Mouse (Mus musculus): Measurements from ENCODE around the gene Gclc. TPM values are rescaled to one million over a fixed set of nuclear protein-coding genes. Genes with fewer than 3 reads are reported as not detected.

Gclc gene
- polyA plus RNA-seq, 1 experiment from 2014 or later: 15.4 TPM

DNA sequence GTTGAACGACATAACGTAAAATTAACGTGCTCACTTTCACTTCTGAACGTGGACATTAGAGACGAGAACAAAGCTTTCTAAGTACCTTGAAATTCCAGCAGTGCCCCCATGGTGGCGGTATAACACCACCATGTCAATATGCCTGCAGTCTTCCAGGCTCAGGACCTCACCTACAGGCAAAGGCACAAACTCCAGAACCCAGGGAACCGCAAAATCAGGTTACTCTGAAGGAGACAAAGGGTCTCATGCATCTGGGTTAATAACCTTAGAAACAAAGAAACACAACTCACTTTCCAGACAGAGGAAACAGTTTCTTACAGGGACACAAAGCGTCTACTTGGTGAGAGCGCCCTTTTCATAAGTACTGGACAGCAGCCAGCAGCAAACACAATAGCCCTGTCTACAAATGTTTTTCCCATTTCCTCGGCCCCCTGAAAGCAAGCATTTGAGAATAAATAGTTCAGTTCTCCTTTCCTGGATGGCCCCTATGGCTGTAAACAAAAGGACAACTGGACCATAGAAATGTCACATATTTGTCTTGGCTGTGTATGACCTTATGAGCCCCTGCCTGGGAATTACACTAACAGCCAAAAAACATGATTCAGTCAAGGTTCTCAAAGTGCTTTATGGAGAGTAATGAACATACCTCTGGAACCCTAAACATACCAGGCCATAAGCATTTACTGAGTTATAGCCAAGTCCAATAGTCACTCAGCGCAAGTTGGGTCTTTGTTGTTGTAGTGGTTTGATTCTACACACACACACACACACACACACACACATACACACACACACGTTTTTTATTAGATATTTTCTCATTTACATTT is 52.7 kb downstream of the Gclc start:
- H3K27ac ChIP-seq: peak overlapping the region; percentile 23; the same call in 1 of the 2 replicates
- H3K4me1 ChIP-seq: no peaks in the 10 kb centered on the region
- no peaks in the 10 kb centered on the region for H3K36me3 ChIP-seq
- no peaks in the 10 kb centered on the region for H3K27me3 ChIP-seq (ENCODE audit: insufficient read depth, poor library complexity, severe bottlenecking)
- peak overlapping the region; percentile 47 for H3K4me3 ChIP-seq
- DNase-seq (ENCODE audit: low spot score): peak; percentile 87
- H3K9me3 ChIP-seq: no peaks in the 10 kb centered on the region
- WGBS: 29% methylated on average over 12 of the region's 12 CpGs

DNA sequence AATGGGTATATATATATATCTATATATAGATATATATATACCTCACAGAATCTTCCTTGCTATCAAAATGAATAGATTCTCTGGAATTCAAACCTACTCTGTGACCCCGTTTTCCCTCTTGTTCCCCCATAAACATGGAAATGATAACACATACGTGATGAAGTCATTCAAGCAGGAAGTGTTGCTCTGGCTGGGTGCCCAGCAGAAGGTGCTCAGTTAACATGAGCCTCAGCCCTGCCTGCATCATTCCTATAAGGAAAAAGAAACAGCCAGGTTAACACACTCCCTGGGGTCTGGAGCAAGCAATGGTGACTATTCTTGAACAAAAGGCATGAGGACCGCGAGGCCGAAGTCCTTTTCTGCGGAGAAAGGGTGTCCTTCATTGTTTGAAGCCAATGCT is 54.1 kb downstream of the Gclc start:
- no peaks in the 10 kb centered on the region for H3K9me3 ChIP-seq
- no peak overlapping the region for H3K4me3 ChIP-seq
- DNase-seq (ENCODE audit: low spot score): no peak
- H3K27ac ChIP-seq: no peak overlapping the region
- no peaks in the 10 kb centered on the region for H3K36me3 ChIP-seq
- 74% methylated on average over 6 of the region's 6 CpGs for WGBS
- no peaks in the 10 kb centered on the region for H3K27me3 ChIP-seq (ENCODE audit: insufficient read depth, poor library complexity, severe bottlenecking)
- H3K4me1 ChIP-seq: no peaks in the 10 kb centered on the region

DNA sequence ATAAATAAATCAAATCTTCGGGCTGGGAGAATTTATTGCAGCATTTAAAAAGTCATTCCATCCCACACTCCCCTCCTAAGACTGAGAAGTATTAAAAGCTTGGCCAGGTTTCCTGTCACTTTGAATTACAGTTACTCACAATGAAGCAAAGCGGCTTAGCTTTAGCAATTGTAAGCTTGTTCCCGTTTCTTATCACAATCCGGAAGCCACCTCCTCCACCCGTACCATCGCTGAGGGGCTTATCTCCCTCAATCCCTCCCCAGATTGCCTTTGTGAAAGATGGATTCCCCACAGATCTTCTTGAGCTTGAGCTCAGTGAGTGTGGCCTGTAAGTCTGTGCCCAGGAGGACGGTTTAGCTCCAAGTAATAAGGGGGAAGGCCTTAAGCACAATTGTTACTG is 64.5 kb downstream of the Gclc start:
- H3K36me3 ChIP-seq: no peaks in the 10 kb centered on the region
- no peak overlapping the region for H3K27ac ChIP-seq
- no peak overlapping the region for H3K4me3 ChIP-seq
- WGBS: 53% methylated on average over 7 of the region's 7 CpGs
- no peaks in the 10 kb centered on the region for H3K9me3 ChIP-seq
- H3K4me1 ChIP-seq: 0 out of 2 replicates have a peak, but pooled peaks cover 7% of the 10 kb centered on the region
- DNase-seq (ENCODE audit: low spot score): no peak
- no peaks in the 10 kb centered on the region for H3K27me3 ChIP-seq (ENCODE audit: insufficient read depth, poor library complexity, severe bottlenecking)

DNA sequence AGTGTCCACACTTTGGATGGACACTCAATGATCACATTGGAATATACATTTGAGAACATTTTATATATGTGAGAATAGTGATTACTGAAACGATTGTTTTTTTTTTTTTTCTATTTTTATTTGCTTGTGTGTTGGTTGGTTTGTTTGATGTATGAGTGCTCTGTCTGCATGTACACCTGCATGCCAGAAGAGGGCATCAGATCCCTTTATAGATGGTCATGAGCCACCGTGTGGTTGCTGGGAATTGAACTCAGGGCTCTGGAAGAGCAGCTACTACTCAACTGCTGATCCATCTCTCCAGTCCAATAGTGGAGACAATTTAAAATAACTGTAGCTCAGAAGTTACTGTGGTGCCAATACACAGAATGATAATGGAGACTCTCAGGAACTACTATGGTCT is 65.0 kb downstream of the Gclc start:
- no peak overlapping the region for H3K27ac ChIP-seq
- no peak overlapping the region for H3K4me3 ChIP-seq
- 73% methylated on average over 2 of the region's 2 CpGs for WGBS
- 0 out of 2 replicates have a peak, but pooled peaks cover 7% of the 10 kb centered on the region for H3K4me1 ChIP-seq
- no peak for DNase-seq (ENCODE audit: low spot score)
- H3K36me3 ChIP-seq: no peaks in the 10 kb centered on the region
- no peaks in the 10 kb centered on the region for H3K9me3 ChIP-seq
- no peaks in the 10 kb centered on the region for H3K27me3 ChIP-seq (ENCODE audit: insufficient read depth, poor library complexity, severe bottlenecking)

DNA sequence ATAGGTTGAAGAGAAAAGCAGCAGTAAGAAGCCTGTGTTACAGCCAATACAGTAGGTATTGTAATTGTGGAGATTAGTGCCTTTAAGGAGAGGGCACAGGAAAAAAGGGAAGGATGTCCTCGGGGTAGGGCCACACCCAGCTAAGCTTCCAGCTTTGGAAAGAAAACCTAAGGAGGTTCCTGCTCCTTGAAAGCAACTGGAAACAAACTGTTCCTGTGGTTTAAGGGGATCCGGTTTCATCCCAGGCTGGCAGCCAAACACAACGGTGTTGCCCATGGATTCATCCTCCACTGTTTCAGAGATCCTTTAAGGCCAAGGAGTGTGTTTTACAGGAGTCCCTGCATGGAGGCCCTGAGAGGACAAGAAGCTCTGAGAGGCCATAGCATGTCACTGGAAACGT is 66.5 kb downstream of the Gclc start:
- H3K27ac ChIP-seq: no peak overlapping the region
- 65% methylated on average over 4 of the region's 4 CpGs for WGBS
- no peaks in the 10 kb centered on the region for H3K9me3 ChIP-seq
- no peak for DNase-seq (ENCODE audit: low spot score)
- H3K4me1 ChIP-seq: peaks cover 13% of the 10 kb centered on the region; the same call in 1 of the 2 replicates
- no peak overlapping the region for H3K4me3 ChIP-seq
- H3K36me3 ChIP-seq: no peaks in the 10 kb centered on the region
- H3K27me3 ChIP-seq (ENCODE audit: insufficient read depth, poor library complexity, severe bottlenecking): no peaks in the 10 kb centered on the region

DNA sequence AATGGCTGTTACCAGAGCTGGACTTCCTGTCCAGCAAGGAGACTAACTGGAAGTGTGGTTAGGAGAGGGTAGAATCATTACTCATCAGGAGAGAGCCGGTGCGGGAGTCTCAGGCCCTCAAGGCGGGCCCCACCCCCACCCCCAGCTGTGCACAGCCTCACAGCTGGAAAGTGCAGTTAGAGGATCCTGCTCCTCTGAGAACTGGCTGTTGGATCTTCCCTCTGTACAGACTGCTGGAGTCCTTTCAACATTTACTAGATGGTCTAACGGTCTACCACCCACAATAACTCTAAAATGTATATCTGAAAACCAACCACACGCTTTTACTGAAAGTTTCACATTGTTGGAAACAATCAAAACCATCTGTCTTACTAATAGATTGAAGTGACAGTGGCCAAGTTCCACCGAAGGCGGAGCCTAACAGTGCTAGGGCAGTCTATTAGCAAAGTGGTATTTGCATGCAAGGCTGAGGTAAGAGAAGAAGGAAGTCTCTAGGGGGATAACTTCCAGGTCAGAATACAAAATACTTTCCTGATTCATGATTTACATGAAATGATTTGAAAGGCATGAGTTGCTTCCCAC is 71.1 kb downstream of the Gclc start:
- no peak for DNase-seq (ENCODE audit: low spot score)
- peaks cover 6% of the 10 kb centered on the region; the same call in 1 of the 2 replicates for H3K4me1 ChIP-seq
- WGBS: 20% methylated on average over 7 of the region's 7 CpGs
- no peaks in the 10 kb centered on the region for H3K9me3 ChIP-seq
- no peak overlapping the region for H3K4me3 ChIP-seq
- H3K27me3 ChIP-seq (ENCODE audit: insufficient read depth, poor library complexity, severe bottlenecking): no peaks in the 10 kb centered on the region
- peak overlapping the region; percentile 42; the same call in 1 of the 2 replicates for H3K27ac ChIP-seq
- no peaks in the 10 kb centered on the region for H3K36me3 ChIP-seq

DNA sequence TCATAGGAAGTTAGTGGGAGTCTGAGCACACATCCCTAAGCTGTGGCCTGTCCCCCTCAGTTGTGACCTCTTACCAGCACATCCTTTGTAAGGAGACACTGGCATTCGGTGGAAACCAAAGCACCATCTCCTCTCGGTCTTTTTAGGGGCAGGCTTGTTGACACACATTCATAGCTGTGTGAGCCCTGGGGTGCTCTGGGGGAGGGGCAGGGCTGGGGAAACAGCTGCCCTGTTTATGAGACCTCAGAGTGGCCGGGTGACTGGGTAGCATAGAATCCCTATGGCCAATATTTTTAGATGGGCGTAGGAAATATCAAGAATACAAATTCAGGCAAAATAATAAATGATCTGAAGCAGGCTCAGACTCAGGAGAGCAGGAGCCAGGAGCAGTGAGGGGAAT is 71.9 kb downstream of the Gclc start:
- no peak overlapping the region for H3K27ac ChIP-seq
- H3K36me3 ChIP-seq: no peaks in the 10 kb centered on the region
- H3K9me3 ChIP-seq: no peaks in the 10 kb centered on the region
- H3K27me3 ChIP-seq (ENCODE audit: insufficient read depth, poor library complexity, severe bottlenecking): no peaks in the 10 kb centered on the region
- DNase-seq (ENCODE audit: low spot score): no peak
- peaks cover 6% of the 10 kb centered on the region; the same call in 1 of the 2 replicates for H3K4me1 ChIP-seq
- H3K4me3 ChIP-seq: no peak overlapping the region
- 47% methylated on average over 4 of the region's 4 CpGs for WGBS

DNA sequence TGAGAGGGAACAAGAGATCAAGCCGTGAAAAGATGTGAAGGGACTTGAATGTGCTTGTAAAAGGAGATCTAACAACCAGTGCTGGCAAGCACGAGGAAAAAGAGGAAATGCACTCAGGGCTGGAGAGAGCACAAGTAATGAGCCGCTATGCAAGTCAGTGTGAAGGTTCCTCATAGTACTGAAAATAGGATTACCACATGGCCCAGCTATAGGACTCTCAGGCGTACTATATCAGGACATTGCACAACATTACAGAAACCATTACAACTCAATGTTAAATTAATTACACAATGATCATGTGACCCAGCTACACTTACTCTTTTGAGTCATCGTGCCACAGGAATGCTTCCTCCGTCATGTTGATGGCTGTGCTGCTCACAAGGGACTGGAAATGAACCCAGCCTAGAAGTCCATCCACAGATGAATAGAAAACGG is 74.2 kb downstream of the Gclc start:
- no peak overlapping the region for H3K4me3 ChIP-seq
- H3K27ac ChIP-seq: no peak overlapping the region
- H3K36me3 ChIP-seq: no peaks in the 10 kb centered on the region
- H3K9me3 ChIP-seq: no peaks in the 10 kb centered on the region
- H3K27me3 ChIP-seq (ENCODE audit: insufficient read depth, poor library complexity, severe bottlenecking): no peaks in the 10 kb centered on the region
- WGBS: 71% methylated on average over 7 of the region's 7 CpGs
- H3K4me1 ChIP-seq: peaks cover 6% of the 10 kb centered on the region; the same call in 1 of the 2 replicates
- DNase-seq (ENCODE audit: low spot score): no peak

DNA sequence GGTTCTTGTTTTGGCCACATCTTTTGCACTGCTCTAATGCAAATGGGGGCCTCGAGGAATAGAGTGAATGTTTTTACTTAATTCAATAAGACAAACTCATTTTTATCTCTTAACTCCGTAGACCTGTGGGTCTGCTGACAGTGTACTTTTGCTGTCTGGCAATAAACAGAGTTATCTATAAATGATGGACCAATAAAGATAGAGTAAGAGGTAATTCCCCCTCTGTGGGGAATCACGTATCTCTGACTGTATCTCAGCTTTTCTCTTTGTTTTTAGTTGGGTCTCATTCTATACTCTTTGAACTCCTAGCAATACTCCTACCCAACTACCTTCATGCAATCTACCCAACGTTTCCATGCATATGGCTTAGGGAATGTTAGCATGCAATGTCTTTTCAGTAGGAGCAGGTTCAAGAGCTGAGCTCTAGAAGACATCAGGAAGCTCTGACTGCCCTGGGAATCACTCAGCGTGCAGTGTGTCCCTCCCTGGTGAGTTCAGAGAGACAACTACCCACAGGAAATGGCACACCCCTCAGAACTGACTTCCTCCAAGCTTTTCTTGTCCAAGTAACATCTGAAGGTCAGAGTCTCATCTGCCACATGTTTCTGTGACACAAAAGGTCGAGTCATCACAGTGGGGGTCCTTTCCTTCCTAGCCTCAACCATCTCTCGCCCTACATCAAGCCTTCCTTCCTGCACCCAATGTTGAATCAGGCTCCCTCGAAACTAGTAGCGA is 80.1 kb downstream of the Gclc start:
- 65% methylated on average over 9 of the region's 9 CpGs for WGBS
- DNase-seq (ENCODE audit: low spot score): no peak
- H3K27ac ChIP-seq: no peak overlapping the region
- no peaks in the 10 kb centered on the region for H3K36me3 ChIP-seq
- H3K9me3 ChIP-seq: no peaks in the 10 kb centered on the region
- no peak overlapping the region for H3K4me3 ChIP-seq
- H3K27me3 ChIP-seq (ENCODE audit: insufficient read depth, poor library complexity, severe bottlenecking): no peaks in the 10 kb centered on the region
- peaks cover 5% of the 10 kb centered on the region; the same call in 1 of the 2 replicates for H3K4me1 ChIP-seq

DNA sequence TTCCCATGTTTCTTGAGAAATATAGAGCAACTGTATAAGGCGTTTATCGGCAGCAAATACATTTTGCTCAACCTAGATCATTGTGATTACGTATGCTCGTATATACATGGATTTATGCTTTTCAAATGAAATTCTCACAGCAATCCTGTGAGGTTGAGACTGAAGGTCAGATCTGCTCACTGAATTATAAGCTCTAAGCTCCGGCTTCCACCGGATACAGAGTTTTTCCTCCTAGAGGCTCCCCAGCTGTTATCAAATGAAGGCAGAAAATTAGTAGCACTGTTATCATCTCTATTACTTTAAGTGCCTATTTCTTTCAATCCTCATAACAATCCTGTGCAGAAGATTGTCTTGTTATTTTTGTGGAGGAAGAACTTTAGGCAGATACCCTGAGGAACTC is 80.8 kb downstream of the Gclc start:
- DNase-seq (ENCODE audit: low spot score): no peak
- no peaks in the 10 kb centered on the region for H3K27me3 ChIP-seq (ENCODE audit: insufficient read depth, poor library complexity, severe bottlenecking)
- no peaks in the 10 kb centered on the region for H3K36me3 ChIP-seq
- H3K9me3 ChIP-seq: no peaks in the 10 kb centered on the region
- H3K4me1 ChIP-seq: peaks cover 5% of the 10 kb centered on the region; the same call in 1 of the 2 replicates
- H3K4me3 ChIP-seq: no peak overlapping the region
- no peak overlapping the region for H3K27ac ChIP-seq
- WGBS: 86% methylated on average over 6 of the region's 6 CpGs

DNA sequence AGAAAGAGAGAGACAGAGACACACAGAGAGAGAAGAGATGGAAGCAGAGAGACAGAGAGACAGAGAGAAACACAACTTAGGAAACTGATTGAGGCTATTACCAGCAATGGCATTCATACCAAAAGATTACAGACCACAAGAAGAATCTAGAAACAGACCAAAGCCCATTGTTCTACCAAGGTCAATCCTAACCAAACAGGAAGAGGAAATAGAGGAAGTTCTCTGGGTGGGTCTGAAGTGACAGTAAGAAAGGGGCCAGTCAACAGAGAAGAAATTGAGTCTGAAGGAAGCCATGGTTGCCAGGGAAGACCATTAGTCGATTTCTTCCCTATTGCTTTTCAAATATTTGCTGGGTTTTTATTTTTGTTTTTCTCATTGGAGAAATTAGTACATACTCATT is 81.4 kb downstream of the Gclc start:
- Histone ChIP-seq H3K27ac (no peak overlapping the region), H3K9me3 (no peaks in the 10 kb centered on the region), H3K27me3 (ENCODE audit: insufficient read depth, poor library complexity, severe bottlenecking) (no peaks in the 10 kb centered on the region), H3K4me3 (no peak overlapping the region), H3K4me1 (peaks cover 5% of the 10 kb centered on the region; the same call in 1 of the 2 replicates), H3K36me3 (no peaks in the 10 kb centered on the region)
- WGBS: 71% methylated on average over 1 of the region's 1 CpGs
- no peak for DNase-seq (ENCODE audit: low spot score)

DNA sequence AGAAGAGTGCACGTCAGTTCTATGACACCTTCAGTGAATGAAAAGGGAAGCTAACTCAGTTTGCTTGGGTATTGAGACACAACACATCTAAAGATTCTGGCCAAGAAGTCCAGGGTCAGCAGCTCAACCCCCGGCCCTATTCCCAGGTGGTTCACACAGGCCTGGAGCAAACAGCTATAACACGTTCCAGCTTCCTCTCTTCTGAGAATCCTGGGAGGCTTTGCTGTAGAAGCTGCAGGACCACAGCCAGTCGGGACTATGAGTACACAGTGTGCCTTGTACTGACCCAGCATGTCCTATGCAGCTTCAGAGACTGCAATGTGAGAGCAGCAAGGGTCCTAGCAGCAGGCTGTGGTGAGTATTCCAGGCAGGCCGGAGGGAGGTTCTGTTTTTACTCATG is 84.3 kb downstream of the Gclc start:
- DNase-seq (ENCODE audit: low spot score): no peak

More for the DNA sequence above, 84.3 kb downstream of the Gclc start:
- H3K4me3 ChIP-seq: no peak overlapping the region
- H3K4me1 ChIP-seq: peaks cover 5% of the 10 kb centered on the region; the same call in 1 of the 2 replicates
- H3K9me3 ChIP-seq: no peaks in the 10 kb centered on the region
- H3K36me3 ChIP-seq: no peaks in the 10 kb centered on the region
- no peak overlapping the region for H3K27ac ChIP-seq
- WGBS: 68% methylated on average over 5 of the region's 5 CpGs
- no peaks in the 10 kb centered on the region for H3K27me3 ChIP-seq (ENCODE audit: insufficient read depth, poor library complexity, severe bottlenecking)
